Mouse (Mus musculus) intestine, postnatal 0 days (tissue): ENCODE results near the gene Pawr. TPM values are rescaled to one million over a fixed set of nuclear protein-coding genes. Genes with fewer than 3 reads are reported as not detected.

Source experiments
- ATAC-seq: fragments of 200-750 bp; cut with Nextera tagmentation; 2 replicates; pipeline ENCODE4 v1.8.0; 2017; ENCODE audit warnings: mild to moderate bottlenecking, moderate TSS enrichment, moderate library complexity
- H3K27ac ChIP-seq: fragments of 300-500 bp; sonication (generic); 2 replicates; pipeline ENCODE4 v1.5.1; 2014; ENCODE audit warnings: mild to moderate bottlenecking, low read depth, low read length, moderate library complexity
- H3K27me3 ChIP-seq: fragments of 300-500 bp; sonication (generic); replicated peaks from 2 replicates; pipeline ENCODE4 v1.6.1; 2014; ENCODE audit warnings: low read length, mixed read lengths; ENCODE audit not compliant: control insufficient read depth, insufficient read depth
- H3K36me3 ChIP-seq: fragments of 300-500 bp; sonication (generic); 2 replicates; pipeline ENCODE4 v1.6.1; 2014; ENCODE audit warnings: mild to moderate bottlenecking, moderate library complexity; ENCODE audit not compliant: control insufficient read depth, insufficient read depth
- H3K4me1 ChIP-seq: fragments of 300-500 bp; sonication (generic); replicated peaks from 2 replicates; pipeline ENCODE4 v1.6.1; 2014; ENCODE audit warnings: antibody characterized with exemption, low read length, mixed read lengths; ENCODE audit not compliant: control insufficient read depth, insufficient read depth
- H3K4me2 ChIP-seq: fragments of 300-500 bp; sonication (generic); replicated peaks from 2 replicates; pipeline ENCODE4 v1.6.1; 2014; ENCODE audit warnings: low read depth, mild to moderate bottlenecking, moderate library complexity
- H3K4me3 ChIP-seq: fragments of 300-500 bp; sonication (generic); 2 replicates; pipeline ENCODE4 v1.5.1; 2014; ENCODE audit warnings: low read depth, low read length
- H3K9ac ChIP-seq: fragments of 300-500 bp; sonication (generic); 2 replicates; pipeline ENCODE4 v1.6.1; 2014; ENCODE audit warnings: mild to moderate bottlenecking, low read depth, low read length
- H3K9me3 ChIP-seq: fragments of 300-500 bp; sonication (generic); 2 replicates; pipeline ENCODE4 v1.6.1; 2016; ENCODE audit warnings: mixed run types; ENCODE audit not compliant: control insufficient read depth
- CTCF ChIP-seq: sonication (generic); IDR thresholded peaks from 2 replicates; pipeline ENCODE4 v1.5.1; 2016; ENCODE audit warnings: low read depth, mild to moderate bottlenecking, control low read depth, antibody characterized with exemption, moderate library complexity
- WGBS: fragments of 180-500 bp; shearing (Covaris S2); extraction: QIAGEN DNeasy Blood & Tissue Kit; methylation state at CpG from one replicate; pipeline ENCODE4 v1.1.7; 2014; 5-methylcytosine and 5-hydroxymethylcytosine counted together
- polyA plus RNA-seq: library from polyadenylated mRNA; unstranded; fragments of >200 nt; fragmentation: Nextera tagmentation; extraction: Ambion mirVana; gene quantifications from 2 replicates; pipeline ENCODE4 v1.2.1, GENCODE M21; 2015

The Pawr gene
- polyA plus RNA-seq, 1 experiment from 2014 or later = 12.3 TPM

DNA sequence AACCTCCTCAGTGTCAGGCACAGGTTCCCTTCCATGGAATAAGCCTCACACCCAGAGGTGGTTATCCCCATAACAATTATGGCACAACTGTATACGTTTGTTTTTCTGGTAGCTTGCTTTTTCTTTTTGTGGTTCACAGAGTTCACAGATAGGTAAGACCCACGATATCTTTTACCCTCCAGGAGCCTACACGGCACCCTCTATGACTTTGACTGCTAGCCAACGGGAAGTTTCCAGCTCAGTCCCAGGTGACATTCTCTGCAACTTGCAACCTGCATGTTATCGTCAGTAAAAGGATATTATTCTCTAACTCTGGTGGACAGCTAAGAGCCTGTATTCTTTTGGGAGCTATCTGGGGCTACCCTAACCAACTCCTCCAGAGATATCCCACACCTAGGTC lies 21.7 kb upstream of the Pawr start:
- Histone ChIP-seq H3K36me3 (no peaks in the 10 kb centered on the region), H3K27me3 (no peaks in the 10 kb centered on the region), H3K4me2 (no peak overlapping the region), H3K4me3 (no peak overlapping the region), H3K9ac (no peak overlapping the region), H3K9me3 (no peaks in the 10 kb centered on the region), H3K4me1 (no peaks in the 10 kb centered on the region), H3K27ac (no peak overlapping the region)
- 87% methylated on average over 5 of the region's 5 CpGs for WGBS
- no peak for ATAC-seq
- TF ChIP-seq CTCF = no peak

DNA sequence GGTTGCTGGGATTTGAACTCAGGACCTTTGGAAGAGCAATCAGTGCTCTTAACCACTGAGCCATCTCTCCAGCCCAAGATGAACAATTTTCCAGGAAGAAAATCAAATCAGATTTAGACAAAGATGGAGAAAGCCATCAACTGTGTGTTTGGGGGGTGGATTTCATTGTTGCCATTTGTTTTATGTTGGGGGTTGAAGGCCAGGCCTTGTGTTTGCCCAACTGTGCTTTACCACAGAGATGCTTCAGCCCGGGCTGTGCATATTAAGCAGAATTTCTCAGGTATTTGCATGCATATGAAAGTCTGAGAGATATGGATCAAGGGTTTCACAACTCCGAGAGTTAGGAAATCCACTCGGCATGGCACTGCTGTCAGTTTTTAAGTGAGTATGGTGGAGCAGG lies 20.5 kb upstream of the Pawr start:
- WGBS = 76% methylated on average over 3 of the region's 3 CpGs
- Histone ChIP-seq H3K9me3 (no peaks in the 10 kb centered on the region), H3K4me3 (no peak overlapping the region), H3K27me3 (no peaks in the 10 kb centered on the region), H3K4me1 (no peaks in the 10 kb centered on the region), H3K4me2 (no peak overlapping the region), H3K9ac (no peak overlapping the region), H3K27ac (no peak overlapping the region), H3K36me3 (no peaks in the 10 kb centered on the region)
- no peak for TF ChIP-seq CTCF
- no peak for ATAC-seq

DNA sequence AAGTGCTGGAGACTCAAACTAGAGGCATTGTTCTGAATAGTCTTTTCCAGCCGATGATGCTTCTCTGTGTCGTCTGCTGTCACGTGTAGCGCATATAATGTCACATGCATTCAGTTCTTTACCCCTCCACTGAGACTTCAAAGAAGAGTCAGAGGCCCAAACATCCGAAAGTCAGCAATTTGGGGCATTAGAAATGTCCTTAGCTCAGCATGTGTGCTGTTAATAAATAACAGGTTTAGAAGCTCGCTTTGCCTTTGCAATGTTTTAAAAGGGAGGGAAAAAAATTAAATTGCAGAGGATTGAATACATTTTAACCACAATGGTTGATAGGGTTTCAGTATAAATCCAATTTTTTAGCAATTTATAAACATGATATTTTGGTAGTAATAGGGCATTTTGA lies 18.1 kb upstream of the Pawr start:
- no peak overlapping the region for H3K4me3 ChIP-seq
- no peak overlapping the region for H3K27ac ChIP-seq
- WGBS = 68% methylated on average over 6 of the region's 6 CpGs
- no peaks in the 10 kb centered on the region for H3K27me3 ChIP-seq
- no peak for TF ChIP-seq CTCF
- no peaks in the 10 kb centered on the region for H3K4me1 ChIP-seq
- no peaks in the 10 kb centered on the region for H3K36me3 ChIP-seq
- no peak overlapping the region for H3K9ac ChIP-seq
- no peak for ATAC-seq
- H3K9me3 ChIP-seq = no peaks in the 10 kb centered on the region
- H3K4me2 ChIP-seq = no peak overlapping the region

DNA sequence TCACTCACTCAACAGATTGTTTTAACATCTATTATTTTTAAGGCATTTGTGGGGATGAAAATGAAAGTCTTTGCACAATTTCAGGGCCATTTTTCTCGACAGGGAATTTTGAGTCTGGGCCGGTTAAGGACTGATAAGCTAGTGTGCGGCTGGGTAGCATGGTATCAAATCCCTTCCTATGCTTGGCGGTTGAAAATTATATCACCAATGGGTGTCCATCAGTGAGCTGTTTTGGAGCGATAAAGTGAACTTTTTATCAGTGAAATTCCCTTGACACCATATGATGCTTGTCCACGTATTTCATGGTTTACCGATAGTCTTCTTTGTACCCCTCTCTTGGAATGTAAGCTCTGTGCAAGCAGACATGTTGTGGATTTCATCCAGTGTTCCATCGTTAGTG lies 17.5 kb upstream of the Pawr start:
- Histone ChIP-seq H3K4me1 (no peaks in the 10 kb centered on the region), H3K9ac (no peak overlapping the region), H3K27me3 (no peaks in the 10 kb centered on the region), H3K4me3 (no peak overlapping the region), H3K27ac (no peak overlapping the region), H3K4me2 (no peak overlapping the region), H3K36me3 (no peaks in the 10 kb centered on the region), H3K9me3 (no peaks in the 10 kb centered on the region)
- WGBS = 83% methylated on average over 8 of the region's 8 CpGs
- no peak for TF ChIP-seq CTCF
- ATAC-seq = no peak

DNA sequence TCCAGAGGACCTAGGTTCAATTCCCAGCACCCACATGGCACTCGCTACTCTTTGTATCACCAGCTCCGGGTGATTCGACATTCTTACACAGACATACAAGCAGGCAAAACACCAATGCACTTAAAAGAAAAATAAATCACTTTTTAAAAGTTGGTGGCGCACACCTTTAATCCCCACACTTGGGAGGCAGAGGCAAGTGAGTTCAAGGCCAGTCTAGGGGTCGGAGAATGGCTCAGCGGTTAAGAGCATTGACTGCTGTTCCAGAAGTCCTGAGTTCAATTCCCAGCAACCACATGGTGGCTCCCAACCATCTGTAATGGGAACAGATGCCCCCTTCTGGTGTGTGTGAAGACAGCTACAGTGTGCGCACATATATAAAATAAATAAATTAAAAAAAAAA lies 16.7 kb upstream of the Pawr start:
- no peak for TF ChIP-seq CTCF
- Histone ChIP-seq H3K9me3 (no peaks in the 10 kb centered on the region), H3K27me3 (no peaks in the 10 kb centered on the region), H3K4me2 (no peak overlapping the region), H3K27ac (no peak overlapping the region), H3K36me3 (no peaks in the 10 kb centered on the region), H3K9ac (no peak overlapping the region), H3K4me1 (no peaks in the 10 kb centered on the region), H3K4me3 (no peak overlapping the region)
- 94% methylated on average over 7 of the region's 7 CpGs for WGBS
- no peak for ATAC-seq

DNA sequence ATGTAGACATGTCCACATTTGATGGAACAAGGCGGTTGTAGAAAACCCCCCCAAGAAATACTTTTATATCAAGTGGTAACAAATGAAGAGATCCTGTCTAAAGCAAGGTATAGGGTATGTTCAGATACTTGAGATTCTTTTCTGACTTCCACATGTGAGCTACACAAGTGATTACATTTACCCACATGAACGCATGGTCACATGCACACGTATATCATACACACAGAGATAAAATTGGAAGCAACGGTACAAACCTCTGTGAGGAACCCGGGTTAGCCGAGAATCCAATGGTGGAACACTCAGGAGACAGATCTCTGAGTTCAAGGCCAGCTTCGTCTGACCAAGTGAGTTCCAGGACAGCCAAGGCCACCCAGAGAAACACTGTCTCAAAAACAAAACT lies 3.6 kb upstream of the Pawr start:
- Histone ChIP-seq H3K36me3 (no peaks in the 10 kb centered on the region), H3K4me3 (no peak overlapping the region), H3K27ac (no peak overlapping the region), H3K4me1 (0 out of 2 replicates have a peak, but pooled peaks cover 3% of the 10 kb centered on the region), H3K4me2 (no peak overlapping the region), H3K27me3 (no peaks in the 10 kb centered on the region), H3K9me3 (no peaks in the 10 kb centered on the region), H3K9ac (no peak overlapping the region)
- 87% methylated on average over 7 of the region's 7 CpGs for WGBS
- no peak for TF ChIP-seq CTCF
- no peak for ATAC-seq

DNA sequence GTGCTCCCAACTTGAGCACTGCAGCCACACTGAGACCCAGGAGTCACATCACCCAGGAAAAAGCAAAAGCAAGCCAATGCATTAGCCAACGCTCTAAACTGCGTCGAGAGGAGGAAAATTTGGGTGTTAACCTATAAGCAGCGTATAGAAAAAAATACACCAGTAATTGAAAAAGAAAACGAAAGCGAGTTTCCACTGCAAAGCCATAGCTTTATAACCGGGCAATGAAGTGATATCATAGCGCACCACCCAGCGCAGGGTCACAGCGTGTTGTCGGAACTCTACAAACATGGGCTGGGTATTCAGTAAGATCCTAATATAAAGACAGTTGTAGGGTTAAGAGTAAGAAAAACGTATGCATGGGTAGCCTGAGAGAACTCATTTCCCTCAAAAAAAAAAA lies 2.9 kb upstream of the Pawr start:
- 51% methylated on average over 12 of the region's 12 CpGs for WGBS
- Histone ChIP-seq H3K9ac (no peak overlapping the region), H3K4me2 (peak overlapping the region; percentile 48), H3K4me3 (0 out of 2 replicates have a peak overlapping the region, but pooled peaks have one; percentile 2), H3K9me3 (no peaks in the 10 kb centered on the region), H3K27ac (no peak overlapping the region), H3K36me3 (no peaks in the 10 kb centered on the region), H3K27me3 (no peaks in the 10 kb centered on the region), H3K4me1 (0 out of 2 replicates have a peak, but pooled peaks cover 3% of the 10 kb centered on the region)
- no peak for ATAC-seq
- TF ChIP-seq CTCF = no peak
